Mouse (Mus musculus): Measurements from ENCODE around the gene Coq7. TPM values are rescaled to one million over a fixed set of nuclear protein-coding genes. Genes with fewer than 3 reads are reported as not detected.

Gene Coq7
- 19.9 TPM in 1 of 2 replicates, not detected in the other for polyA plus RNA-seq (2012; ENCODE audit: insufficient read depth, low replicate concordance)

- no peaks in the 10 kb centered on the region for H3K27me3 ChIP-seq (replicated peaks)
- TF ChIP-seq FLI1 (IDR thresholded peaks at IDR 0.05; ENCODE audit: low read length): no peak
- no peak for TF ChIP-seq GATA1 (IDR thresholded peaks at IDR 0.05; ENCODE audit: borderline replicate concordance, low read length)
Measured at GRCm38 (mm10) chr7:118533178-118533578, at the start of gene Coq7. TSS of gene Coq7 (minus strand) at chr7:118533356.

GRCm38 (mm10) chr7:118579938-118580337, 46.8 kb upstream of the Coq7 start:
- Histone ChIP-seq H3K9me3 (peaks cover 34% of the 10 kb centered on the region), H3K4me1 (peaks cover 10% of the 10 kb centered on the region), H3K36me3 (replicated peaks; ENCODE audit: low read length) (no peaks in the 10 kb centered on the region), H3K4me3 (replicated peaks) (no peak overlapping the region), H3K27me3 (replicated peaks) (peaks cover 37% of the 10 kb centered on the region)
- TF ChIP-seq FLI1 (IDR thresholded peaks at IDR 0.05; ENCODE audit: low read length) (no peak), GATA1 (IDR thresholded peaks at IDR 0.05; ENCODE audit: borderline replicate concordance, low read length) (no peak)

More at GRCm38 (mm10) chr7:118533178-118533578, at the start of gene Coq7:
- peaks cover 6% of the 10 kb centered on the region for H3K36me3 ChIP-seq (replicated peaks; ENCODE audit: low read length)
- no peaks in the 10 kb centered on the region for H3K9me3 ChIP-seq
- H3K4me1 ChIP-seq: peaks cover 28% of the 10 kb centered on the region
- H3K4me3 ChIP-seq (replicated peaks): peak within 1 kb of the TSS; percentile 97

DNA sequence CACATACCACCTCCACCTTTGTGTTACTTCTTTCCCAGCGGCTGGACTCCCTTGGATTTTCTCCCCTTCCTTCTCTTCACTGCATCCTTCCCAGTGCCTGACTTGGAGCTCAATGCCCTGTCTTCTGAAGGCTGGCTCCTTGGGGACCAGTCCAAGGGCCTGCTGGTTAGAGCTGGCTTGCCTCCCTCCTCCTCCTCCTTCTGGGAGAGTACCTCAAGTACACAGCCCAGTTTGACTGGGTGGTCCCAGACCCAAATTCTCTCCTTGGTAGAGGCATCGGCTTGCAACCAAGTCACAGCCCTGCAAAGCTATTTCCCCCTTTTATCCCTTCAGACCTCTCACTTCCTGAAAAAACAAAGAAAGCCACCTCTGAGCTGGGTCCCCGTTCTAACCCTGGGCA, 45.1 kb upstream of the Coq7 start:
- H3K4me1 ChIP-seq: no peaks in the 10 kb centered on the region
- no peak overlapping the region for H3K4me3 ChIP-seq (replicated peaks)
- peaks cover 24% of the 10 kb centered on the region for H3K27me3 ChIP-seq (replicated peaks)
- peaks cover 38% of the 10 kb centered on the region for H3K9me3 ChIP-seq
- TF ChIP-seq GATA1 (IDR thresholded peaks at IDR 0.05; ENCODE audit: borderline replicate concordance, low read length): no peak
- H3K36me3 ChIP-seq (replicated peaks; ENCODE audit: low read length): no peaks in the 10 kb centered on the region

GRCm38 (mm10) chr7:118572039-118572438, 38.9 kb upstream of the Coq7 start:
- no peak for TF ChIP-seq FLI1 (IDR thresholded peaks at IDR 0.05; ENCODE audit: low read length)
- no peak for TF ChIP-seq GATA1 (IDR thresholded peaks at IDR 0.05; ENCODE audit: borderline replicate concordance, low read length)
- H3K4me3 ChIP-seq (replicated peaks): no peak overlapping the region
- peaks cover 17% of the 10 kb centered on the region for H3K27me3 ChIP-seq (replicated peaks)
- no peaks in the 10 kb centered on the region for H3K36me3 ChIP-seq (replicated peaks; ENCODE audit: low read length)
- H3K4me1 ChIP-seq: no peaks in the 10 kb centered on the region
- H3K9me3 ChIP-seq: peaks cover 10% of the 10 kb centered on the region

GRCm38 (mm10) chr7:118571350-118571749, 38.2 kb upstream of the Coq7 start:
- no peak for TF ChIP-seq FLI1 (IDR thresholded peaks at IDR 0.05; ENCODE audit: low read length)
- TF ChIP-seq GATA1 (IDR thresholded peaks at IDR 0.05; ENCODE audit: borderline replicate concordance, low read length): no peak
- no peaks in the 10 kb centered on the region for H3K4me1 ChIP-seq
- H3K27me3 ChIP-seq (replicated peaks): peaks cover 18% of the 10 kb centered on the region

DNA sequence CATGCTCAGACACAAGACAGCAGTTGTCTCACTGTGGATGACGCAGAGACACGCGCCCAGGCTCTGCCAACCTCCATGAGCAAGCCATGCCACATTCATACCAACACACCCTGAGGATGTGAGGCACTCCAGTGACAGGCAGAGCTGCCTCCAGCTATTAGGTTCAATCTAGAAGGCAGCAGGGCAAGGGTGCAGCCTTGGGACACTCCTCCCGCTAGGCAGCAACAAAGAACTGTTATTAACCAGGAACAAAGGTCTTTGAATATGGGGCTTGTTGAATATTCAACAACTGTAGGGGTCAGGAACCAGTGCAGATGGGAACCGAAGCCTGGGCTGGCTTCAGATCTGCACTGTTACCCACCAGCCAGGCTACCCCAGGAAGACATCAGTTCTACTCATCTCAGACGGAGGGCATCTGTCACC, 36.0 kb upstream of the Coq7 start:
- Histone ChIP-seq H3K27me3 (replicated peaks) (peaks cover 14% of the 10 kb centered on the region), H3K36me3 (replicated peaks; ENCODE audit: low read length) (no peaks in the 10 kb centered on the region), H3K4me1 (no peaks in the 10 kb centered on the region), H3K4me3 (replicated peaks) (no peak overlapping the region), H3K9me3 (peaks cover 8% of the 10 kb centered on the region)
- no peak for TF ChIP-seq GATA1 (IDR thresholded peaks at IDR 0.05; ENCODE audit: borderline replicate concordance, low read length)
- no peak for TF ChIP-seq FLI1 (IDR thresholded peaks at IDR 0.05; ENCODE audit: low read length)

More at GRCm38 (mm10) chr7:118571350-118571749, 38.2 kb upstream of the Coq7 start:
- Histone ChIP-seq H3K36me3 (replicated peaks; ENCODE audit: low read length) (no peaks in the 10 kb centered on the region), H3K4me3 (replicated peaks) (no peak overlapping the region), H3K9me3 (peaks cover 10% of the 10 kb centered on the region)

GRCm38 (mm10) chr7:118554290-118554689, 21.1 kb upstream of the Coq7 start:
- no peak for TF ChIP-seq GATA1 (IDR thresholded peaks at IDR 0.05; ENCODE audit: borderline replicate concordance, low read length)
- no peak for TF ChIP-seq FLI1 (IDR thresholded peaks at IDR 0.05; ENCODE audit: low read length)
- Histone ChIP-seq H3K4me3 (replicated peaks) (no peak overlapping the region), H3K9me3 (peaks cover 5% of the 10 kb centered on the region; the same call in 1 of the 2 replicates), H3K36me3 (replicated peaks; ENCODE audit: low read length) (no peaks in the 10 kb centered on the region), H3K27me3 (replicated peaks) (peaks cover 7% of the 10 kb centered on the region), H3K4me1 (peaks cover 7% of the 10 kb centered on the region)

DNA sequence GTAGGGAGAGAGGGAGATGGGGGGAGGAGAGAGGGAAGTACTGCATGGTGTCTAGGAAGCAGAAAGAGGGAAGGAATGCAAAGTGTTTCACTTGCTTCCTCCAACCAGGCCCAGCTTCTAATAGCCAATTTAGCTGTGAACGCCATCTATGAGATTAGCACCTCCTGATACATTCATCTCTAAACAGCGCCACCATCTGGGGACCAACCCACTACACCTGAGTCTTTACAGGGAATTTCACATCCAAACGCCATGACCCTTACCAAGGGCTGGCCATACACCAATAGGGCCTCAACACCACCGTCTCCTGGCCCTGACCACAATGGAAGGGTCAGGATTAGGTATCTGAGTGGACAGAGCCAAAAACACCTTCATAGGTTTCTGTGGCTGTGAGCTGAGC, 20.7 kb upstream of the Coq7 start:
- Histone ChIP-seq H3K36me3 (replicated peaks; ENCODE audit: low read length) (no peaks in the 10 kb centered on the region), H3K27me3 (replicated peaks) (peaks cover 7% of the 10 kb centered on the region), H3K9me3 (peaks cover 8% of the 10 kb centered on the region), H3K4me1 (peaks cover 4% of the 10 kb centered on the region), H3K4me3 (replicated peaks) (no peak overlapping the region)
- TF ChIP-seq FLI1 (IDR thresholded peaks at IDR 0.05; ENCODE audit: low read length) (no peak), GATA1 (IDR thresholded peaks at IDR 0.05; ENCODE audit: borderline replicate concordance, low read length) (no peak)

- H3K9me3 ChIP-seq: peaks cover 3% of the 10 kb centered on the region
- no peaks in the 10 kb centered on the region for H3K4me1 ChIP-seq
- no peaks in the 10 kb centered on the region for H3K36me3 ChIP-seq (replicated peaks; ENCODE audit: low read length)
- no peak overlapping the region for H3K4me3 ChIP-seq (replicated peaks)
- TF ChIP-seq GATA1 (IDR thresholded peaks at IDR 0.05; ENCODE audit: borderline replicate concordance, low read length): no peak
- no peak for TF ChIP-seq FLI1 (IDR thresholded peaks at IDR 0.05; ENCODE audit: low read length)
- H3K27me3 ChIP-seq (replicated peaks): peaks cover 16% of the 10 kb centered on the region
Measured at GRCm38 (mm10) chr7:118547451-118547850, 14.3 kb upstream of the Coq7 start.

GRCm38 (mm10) chr7:118544128-118544527, 11.0 kb upstream of the Coq7 start:
- peaks cover 1% of the 10 kb centered on the region for H3K9me3 ChIP-seq
- no peak overlapping the region for H3K4me3 ChIP-seq (replicated peaks)
- no peaks in the 10 kb centered on the region for H3K36me3 ChIP-seq (replicated peaks; ENCODE audit: low read length)
- H3K4me1 ChIP-seq: no peaks in the 10 kb centered on the region
- H3K27me3 ChIP-seq (replicated peaks): peaks cover 23% of the 10 kb centered on the region
- TF ChIP-seq GATA1 (IDR thresholded peaks at IDR 0.05; ENCODE audit: borderline replicate concordance, low read length): no peak
- no peak for TF ChIP-seq FLI1 (IDR thresholded peaks at IDR 0.05; ENCODE audit: low read length)

- Histone ChIP-seq H3K36me3 (replicated peaks; ENCODE audit: low read length) (no peaks in the 10 kb centered on the region), H3K9me3 (no peaks in the 10 kb centered on the region), H3K4me3 (replicated peaks) (no peak overlapping the region), H3K27me3 (replicated peaks) (peaks cover 2% of the 10 kb centered on the region), H3K4me1 (peaks cover 28% of the 10 kb centered on the region)
- no peak for TF ChIP-seq GATA1 (IDR thresholded peaks at IDR 0.05; ENCODE audit: borderline replicate concordance, low read length)
- no peak for TF ChIP-seq FLI1 (IDR thresholded peaks at IDR 0.05; ENCODE audit: low read length)
Measured at GRCm38 (mm10) chr7:118535076-118535475, 1.9 kb upstream of the Coq7 start.

All from megakaryocyte, embryonic 14.5 days (primary cell).